Mouse (Mus musculus): ENCODE results near the gene Notch1. TPM values are rescaled to one million over a fixed set of nuclear protein-coding genes. Genes with fewer than 3 reads are reported as not detected.
A peak's percentile ranks its signal among the peaks of the same experiment; 100 is the strongest.

The Notch1 gene
- polyA plus RNA-seq, 1 experiment: 16.3 TPM

DNA sequence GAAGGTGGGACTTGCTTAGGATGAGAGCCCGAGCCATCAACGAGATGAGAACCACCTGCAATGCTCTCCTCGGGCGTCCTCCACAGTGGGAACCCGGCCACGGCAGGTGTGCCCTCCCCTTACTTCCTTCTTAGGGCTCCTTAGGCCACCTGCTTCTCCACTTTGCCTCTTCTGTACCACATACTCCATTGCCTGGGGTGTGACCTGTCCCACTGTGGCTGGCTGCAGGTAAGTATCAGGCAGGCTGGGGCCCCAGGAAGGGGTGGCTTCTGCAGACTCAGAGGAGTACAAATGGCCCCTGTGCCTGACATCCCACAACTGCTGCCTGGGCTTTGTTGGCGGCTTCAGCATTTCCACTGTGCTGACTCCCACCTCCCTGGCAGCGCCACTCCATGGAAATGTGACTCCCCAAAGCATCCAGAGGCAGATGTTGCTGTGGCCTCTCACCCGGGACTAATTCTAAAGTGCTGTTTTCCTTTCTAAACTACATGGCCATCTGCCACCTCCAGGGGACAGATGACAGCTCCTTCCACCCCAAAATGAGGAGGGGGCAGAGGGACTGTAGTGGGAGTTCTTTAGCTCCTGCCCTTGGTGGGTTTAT lies 27.8 kb downstream of the Notch1 start:
- Histone ChIP-seq H3K4me3 (no peak overlapping the region), H3K36me3 (ENCODE audit: control insufficient read depth, insufficient read depth) (no peaks in the 10 kb centered on the region), H3K79me2 (ENCODE audit: control insufficient read depth, insufficient read depth) (peaks cover 85% of the 10 kb centered on the region), H3K4me2 (ENCODE audit: low read depth) (no peak overlapping the region), H3ac (ENCODE audit: control insufficient read depth, insufficient read length) (no peak overlapping the region), H3K27me3 (ENCODE audit: control insufficient read depth, insufficient read depth, insufficient read length) (no peaks in the 10 kb centered on the region)
- TF ChIP-seq USF1 (IDR thresholded peaks at IDR 0.05; ENCODE audit: low read depth) (no peak), MAX (IDR thresholded peaks at IDR 0.05; ENCODE audit: low read depth) (no peak), POLR2A (IDR thresholded peaks at IDR 0.05; ENCODE audit: insufficient read length, low read depth) (no peak), SRF (IDR thresholded peaks at IDR 0.05; ENCODE audit: control insufficient read depth, insufficient read length, low read depth) (no peak), TCF12 (IDR thresholded peaks at IDR 0.05; ENCODE audit: insufficient read depth, poor library complexity, severe bottlenecking) (no peak), CEBPB (IDR thresholded peaks at IDR 0.05; ENCODE audit: insufficient read depth, poor library complexity, severe bottlenecking) (no peak), TCF3 (IDR thresholded peaks at IDR 0.05; ENCODE audit: insufficient read length, low read depth) (no peak), E2F4 (IDR thresholded peaks at IDR 0.05; ENCODE audit: insufficient read depth) (no peak), MYOD1 (IDR thresholded peaks at IDR 0.05; ENCODE audit: control insufficient read depth in 1 of 3, insufficient read length in 2 of 3, low read depth in 2 of 3) (peak in 1 of 3 experiments; percentile 1), REST (IDR thresholded peaks at IDR 0.05; ENCODE audit: insufficient read depth, insufficient read length) (no peak), MYOG (IDR thresholded peaks at IDR 0.05; ENCODE audit: control insufficient read depth in 1 of 3, insufficient read depth in 1 of 3, insufficient read length in 2 of 3, low read depth in 2 of 3) (peak in 1 of 3 experiments; percentile 15), POLR2AphosphoS2 (IDR thresholded peaks at IDR 0.05; ENCODE audit: insufficient read length, low read depth) (no peak)

DNA sequence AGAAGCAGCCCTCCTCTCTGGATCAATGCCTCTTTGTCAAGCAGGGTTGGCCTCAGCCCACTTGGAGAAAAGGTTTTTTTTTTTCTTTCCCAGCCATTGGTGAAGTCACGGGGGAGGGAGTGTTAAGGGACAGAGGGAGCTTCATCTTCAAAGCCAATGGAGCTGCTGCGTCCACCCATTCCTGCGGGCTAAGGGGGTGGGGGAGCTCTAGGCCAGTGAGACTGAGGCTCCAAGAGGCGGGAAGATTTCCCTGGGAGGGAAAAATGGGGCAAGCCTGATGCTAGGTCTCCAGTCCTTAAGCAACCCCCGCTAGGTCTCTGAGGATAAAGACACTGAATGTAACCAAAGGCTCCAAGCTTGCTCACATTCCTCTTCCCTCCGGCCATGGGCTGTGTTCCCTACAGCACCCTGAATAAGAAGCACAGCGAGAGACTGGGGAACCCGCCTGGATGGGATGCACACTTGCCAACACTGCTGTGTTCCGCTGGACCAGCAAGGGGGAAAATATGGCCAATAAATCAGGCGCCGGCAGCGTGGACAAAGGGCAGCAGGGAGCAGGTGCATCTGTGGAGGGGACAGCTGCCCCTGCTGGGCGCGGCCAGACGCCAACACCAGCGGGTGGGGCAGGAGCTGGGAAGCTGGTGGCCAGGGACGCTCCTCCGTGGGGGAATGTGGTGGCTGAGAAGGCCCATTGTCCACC lies 29.0 kb downstream of the Notch1 start:
- Histone ChIP-seq H3K27me3 (ENCODE audit: control insufficient read depth, insufficient read depth, insufficient read length) (no peaks in the 10 kb centered on the region), H3K36me3 (ENCODE audit: control insufficient read depth, insufficient read depth) (no peaks in the 10 kb centered on the region), H3K4me2 (ENCODE audit: low read depth) (peak overlapping the region; percentile 10), H3K4me3 (no peak overlapping the region), H3ac (ENCODE audit: control insufficient read depth, insufficient read length) (no peak overlapping the region), H3K79me2 (ENCODE audit: control insufficient read depth, insufficient read depth) (peaks cover 74% of the 10 kb centered on the region)
- TF ChIP-seq USF1 (IDR thresholded peaks at IDR 0.05; ENCODE audit: low read depth): no peak
- peak; percentile 57 to 100 (median 98) for TF ChIP-seq MYOD1 (IDR thresholded peaks at IDR 0.05; ENCODE audit: control insufficient read depth in 1 of 3, insufficient read length in 2 of 3, low read depth in 2 of 3)
- peak; percentile 99 for TF ChIP-seq TCF3 (IDR thresholded peaks at IDR 0.05; ENCODE audit: insufficient read length, low read depth)
- peak; percentile 93 to 100 (median 100) for TF ChIP-seq MYOG (IDR thresholded peaks at IDR 0.05; ENCODE audit: control insufficient read depth in 1 of 3, insufficient read depth in 1 of 3, insufficient read length in 2 of 3, low read depth in 2 of 3)
- TF ChIP-seq CEBPB (IDR thresholded peaks at IDR 0.05; ENCODE audit: insufficient read depth, poor library complexity, severe bottlenecking): no peak
- peak; percentile 87 for TF ChIP-seq TCF12 (IDR thresholded peaks at IDR 0.05; ENCODE audit: insufficient read depth, poor library complexity, severe bottlenecking)

DNA sequence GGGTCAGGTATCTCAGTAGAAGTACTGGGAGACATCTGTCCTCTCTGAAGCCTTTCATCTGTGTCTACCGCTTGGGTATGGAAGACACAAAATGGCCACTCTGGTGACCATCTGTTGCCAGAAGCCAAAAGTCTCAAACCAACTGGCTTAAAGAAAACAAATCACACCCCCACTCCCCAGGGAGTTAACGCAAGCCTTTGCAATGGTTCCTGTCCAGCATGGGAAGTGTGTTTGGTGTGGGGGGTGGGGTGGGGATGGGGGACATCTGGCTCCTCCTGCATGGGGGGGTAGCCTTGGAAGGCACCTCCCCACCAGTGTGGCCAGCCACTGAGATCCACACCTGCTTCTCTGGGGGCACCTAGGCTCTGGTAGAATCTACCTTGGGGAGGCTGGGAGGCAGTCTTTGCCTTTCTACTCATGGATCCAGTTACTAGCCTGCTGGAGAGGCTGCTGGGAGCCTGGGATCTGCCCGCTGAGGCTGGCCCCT lies 29.6 kb downstream of the Notch1 start:
- Histone ChIP-seq H3K79me2 (ENCODE audit: control insufficient read depth, insufficient read depth) (peaks cover 68% of the 10 kb centered on the region), H3K4me3 (no peak overlapping the region), H3K4me2 (ENCODE audit: low read depth) (peak overlapping the region; percentile 10), H3K36me3 (ENCODE audit: control insufficient read depth, insufficient read depth) (no peaks in the 10 kb centered on the region), H3ac (ENCODE audit: control insufficient read depth, insufficient read length) (no peak overlapping the region), H3K27me3 (ENCODE audit: control insufficient read depth, insufficient read depth, insufficient read length) (no peaks in the 10 kb centered on the region)
- peak; percentile 14 for TF ChIP-seq TCF12 (IDR thresholded peaks at IDR 0.05; ENCODE audit: insufficient read depth, poor library complexity, severe bottlenecking)
- TF ChIP-seq MYOD1 (IDR thresholded peaks at IDR 0.05; ENCODE audit: control insufficient read depth in 1 of 3, insufficient read length in 2 of 3, low read depth in 2 of 3): peak in 1 of 3 experiments; percentile 12
- TF ChIP-seq POLR2A (IDR thresholded peaks at IDR 0.05; ENCODE audit: insufficient read length, low read depth): no peak
- TF ChIP-seq TCF3 (IDR thresholded peaks at IDR 0.05; ENCODE audit: insufficient read length, low read depth): no peak
- TF ChIP-seq CEBPB (IDR thresholded peaks at IDR 0.05; ENCODE audit: insufficient read depth, poor library complexity, severe bottlenecking): peak; percentile 74
- no peak for TF ChIP-seq POLR2AphosphoS2 (IDR thresholded peaks at IDR 0.05; ENCODE audit: insufficient read length, low read depth)

DNA sequence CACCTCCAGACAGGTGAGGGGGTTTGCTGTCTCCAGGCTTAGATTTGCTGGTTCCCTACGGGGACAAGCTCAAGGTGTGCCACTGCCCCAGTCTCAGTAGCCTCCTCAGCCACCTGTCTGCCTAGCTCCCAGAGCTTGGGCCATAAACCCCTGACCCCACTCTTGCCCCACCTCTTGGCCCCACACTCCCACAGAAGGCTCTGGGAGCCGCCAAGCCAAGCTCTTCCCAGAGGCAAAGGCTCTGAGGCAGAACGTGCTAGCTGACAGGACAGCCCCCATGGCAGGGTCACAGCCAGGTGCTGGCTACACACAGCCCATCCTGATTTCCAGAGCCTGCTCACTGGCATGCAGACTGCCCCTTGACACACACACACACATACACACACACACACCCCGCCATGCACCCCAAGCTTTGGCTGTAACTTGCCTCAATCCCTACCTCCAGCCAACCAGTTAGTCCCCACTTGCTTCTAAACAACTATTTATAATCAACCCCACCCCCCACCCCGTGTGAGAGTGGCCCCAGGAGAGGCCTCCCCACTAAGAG lies 30.1 kb downstream of the Notch1 start:
- TF ChIP-seq MYOG (IDR thresholded peaks at IDR 0.05; ENCODE audit: control insufficient read depth in 1 of 3, insufficient read depth in 1 of 3, insufficient read length in 2 of 3, low read depth in 2 of 3) (peak in 1 of 3 experiments; percentile 2), SRF (IDR thresholded peaks at IDR 0.05; ENCODE audit: control insufficient read depth, insufficient read length, low read depth) (no peak)
- Histone ChIP-seq H3K4me2 (ENCODE audit: low read depth) (peak overlapping the region; percentile 5), H3K27me3 (ENCODE audit: control insufficient read depth, insufficient read depth, insufficient read length) (no peaks in the 10 kb centered on the region), H3K79me2 (ENCODE audit: control insufficient read depth, insufficient read depth) (peaks cover 64% of the 10 kb centered on the region), H3ac (ENCODE audit: control insufficient read depth, insufficient read length) (no peak overlapping the region), H3K36me3 (ENCODE audit: control insufficient read depth, insufficient read depth) (peaks cover under 1% of the 10 kb centered on the region), H3K4me3 (no peak overlapping the region)

DNA sequence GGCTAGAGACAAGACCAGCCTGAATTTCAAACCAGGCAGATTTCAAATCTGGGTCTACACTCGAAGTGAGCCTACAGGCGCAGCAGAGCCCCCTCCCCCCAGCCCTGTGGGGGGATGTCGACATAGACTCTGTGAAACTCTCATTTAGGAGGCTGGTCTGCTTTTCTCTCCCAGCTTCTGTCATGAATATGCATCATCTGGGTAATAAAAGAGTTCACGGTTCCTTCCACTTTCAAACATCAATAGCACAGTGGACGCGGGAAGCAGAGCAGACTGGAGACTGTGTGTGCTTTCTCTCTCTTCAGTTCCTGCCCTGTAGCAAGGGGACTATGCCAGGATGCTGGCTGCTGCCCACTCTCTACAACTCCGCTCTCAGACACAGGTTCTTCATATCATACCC lies 30.8 kb downstream of the Notch1 start:
- H3K36me3 ChIP-seq (ENCODE audit: control insufficient read depth, insufficient read depth): peaks cover 7% of the 10 kb centered on the region
- no peak overlapping the region for H3K4me2 ChIP-seq (ENCODE audit: low read depth)
- H3K27me3 ChIP-seq (ENCODE audit: control insufficient read depth, insufficient read depth, insufficient read length): no peaks in the 10 kb centered on the region
- no peak for TF ChIP-seq REST (IDR thresholded peaks at IDR 0.05; ENCODE audit: insufficient read depth, insufficient read length)
- TF ChIP-seq TCF12 (IDR thresholded peaks at IDR 0.05; ENCODE audit: insufficient read depth, poor library complexity, severe bottlenecking): no peak
- no peak for TF ChIP-seq POLR2AphosphoS2 (IDR thresholded peaks at IDR 0.05; ENCODE audit: insufficient read length, low read depth)
- TF ChIP-seq MYOG (IDR thresholded peaks at IDR 0.05; ENCODE audit: control insufficient read depth in 1 of 3, insufficient read depth in 1 of 3, insufficient read length in 2 of 3, low read depth in 2 of 3): no peak
- TF ChIP-seq MYOD1 (IDR thresholded peaks at IDR 0.05; ENCODE audit: control insufficient read depth in 1 of 3, insufficient read length in 2 of 3, low read depth in 2 of 3): no peak
- no peak for TF ChIP-seq MAX (IDR thresholded peaks at IDR 0.05; ENCODE audit: low read depth)
- TF ChIP-seq SRF (IDR thresholded peaks at IDR 0.05; ENCODE audit: control insufficient read depth, insufficient read length, low read depth): no peak
- no peak for TF ChIP-seq POLR2A (IDR thresholded peaks at IDR 0.05; ENCODE audit: insufficient read length, low read depth)
- TF ChIP-seq E2F4 (IDR thresholded peaks at IDR 0.05; ENCODE audit: insufficient read depth): no peak
- H3K79me2 ChIP-seq (ENCODE audit: control insufficient read depth, insufficient read depth): peaks cover 59% of the 10 kb centered on the region
- no peak overlapping the region for H3ac ChIP-seq (ENCODE audit: control insufficient read depth, insufficient read length)
- H3K4me3 ChIP-seq: no peak overlapping the region
